Mouse (Mus musculus): Measurements from ENCODE around the gene Gng8.

Gng8 gene

GRCm38 (mm10) chr7:16891641-16892351, at the start of gene Gng8:
TSS of gene Gng8 (plus strand) at chr7:16891786.
- peak; percentile 74 to 78 for DNase-seq (ENCODE audit: low read depth in 2 of 2, low spot score in 2 of 2)

GRCm38 (mm10) chr7:16842645-16843063, 48.9 kb upstream of the Gng8 start, which contains the start of gene Prkd2:
TSS of gene Prkd2 (plus strand) at chr7:16842902.
- DNase-seq (ENCODE audit: low read depth in 2 of 2, low spot score in 2 of 2), result peak; percentile 68 to 78

- no peak for DNase-seq (ENCODE audit: low read depth in 2 of 2, low spot score in 2 of 2)
Measured at GRCm38 (mm10) chr7:16843441-16844171, 48.0 kb upstream of the Gng8 start.

- no peak for DNase-seq (ENCODE audit: low read depth in 2 of 2, low spot score in 2 of 2)
Measured at GRCm38 (mm10) chr7:16844696-16845071, 46.9 kb upstream of the Gng8 start.

GRCm38 (mm10) chr7:16845072-16845819, 46.3 kb upstream of the Gng8 start:
- peak; percentile 42 to 46 for DNase-seq (ENCODE audit: low read depth in 2 of 2, low spot score in 2 of 2)

GRCm38 (mm10) chr7:16845820-16846167, 45.8 kb upstream of the Gng8 start:
- no peak for DNase-seq (ENCODE audit: low read depth in 2 of 2, low spot score in 2 of 2)

GRCm38 (mm10) chr7:16846775-16847174, 44.8 kb upstream of the Gng8 start:
- DNase-seq (ENCODE audit: low read depth in 2 of 2, low spot score in 2 of 2), result no peak

GRCm38 (mm10) chr7:16847507-16847906, 44.1 kb upstream of the Gng8 start:
- no peak for DNase-seq (ENCODE audit: low read depth in 2 of 2, low spot score in 2 of 2)

GRCm38 (mm10) chr7:16848579-16848978, 43.0 kb upstream of the Gng8 start:
- DNase-seq (ENCODE audit: low read depth in 2 of 2, low spot score in 2 of 2), result peak; percentile 45 to 48

- DNase-seq (ENCODE audit: low read depth in 2 of 2, low spot score in 2 of 2), result no peak
Measured at GRCm38 (mm10) chr7:16851636-16852035, 40.0 kb upstream of the Gng8 start.

GRCm38 (mm10) chr7:16853302-16853831, 38.2 kb upstream of the Gng8 start:
- DNase-seq (ENCODE audit: low read depth in 2 of 2, low spot score in 2 of 2), result no peak

GRCm38 (mm10) chr7:16858336-16858735, 33.2 kb upstream of the Gng8 start:
- DNase-seq (ENCODE audit: low read depth in 2 of 2, low spot score in 2 of 2), result peak; percentile 43 to 47

GRCm38 (mm10) chr7:16859902-16860651, 31.5 kb upstream of the Gng8 start:
- peak; percentile 52 to 68 for DNase-seq (ENCODE audit: low read depth in 2 of 2, low spot score in 2 of 2)

GRCm38 (mm10) chr7:16867488-16867887, 24.1 kb upstream of the Gng8 start:
- no peak for DNase-seq (ENCODE audit: low read depth in 2 of 2, low spot score in 2 of 2)

- no peak for DNase-seq (ENCODE audit: low read depth in 2 of 2, low spot score in 2 of 2)
Measured at GRCm38 (mm10) chr7:16869497-16869896, 22.1 kb upstream of the Gng8 start.

- DNase-seq (ENCODE audit: low read depth in 2 of 2, low spot score in 2 of 2), result no peak
Measured at GRCm38 (mm10) chr7:16871600-16871999, 20.0 kb upstream of the Gng8 start.

- no peak for DNase-seq (ENCODE audit: low read depth in 2 of 2, low spot score in 2 of 2)
Measured at GRCm38 (mm10) chr7:16872478-16872877, 19.1 kb upstream of the Gng8 start.

- no peak for DNase-seq (ENCODE audit: low read depth in 2 of 2, low spot score in 2 of 2)
Measured at GRCm38 (mm10) chr7:16873392-16873791, 18.2 kb upstream of the Gng8 start.

- DNase-seq (ENCODE audit: low read depth in 2 of 2, low spot score in 2 of 2), result peak; percentile 77 to 84
Measured at GRCm38 (mm10) chr7:16874190-16874589, 17.4 kb upstream of the Gng8 start.

- DNase-seq (ENCODE audit: low read depth in 2 of 2, low spot score in 2 of 2), result peak; percentile 87 to 89
Measured at GRCm38 (mm10) chr7:16874756-16875309, 16.8 kb upstream of the Gng8 start.

- no peak for DNase-seq (ENCODE audit: low read depth in 2 of 2, low spot score in 2 of 2)
Measured at GRCm38 (mm10) chr7:16875310-16875325, 16.5 kb upstream of the Gng8 start, which contains the start of gene Dact3. TSS of gene Dact3 (plus strand) at chr7:16875317.

Data from CD8-positive naive resting alpha-beta T cell, adult 2 months (primary cell).